8 mouse cellular contexts compared by ENCODE assay signal in the genomic region with DNA sequence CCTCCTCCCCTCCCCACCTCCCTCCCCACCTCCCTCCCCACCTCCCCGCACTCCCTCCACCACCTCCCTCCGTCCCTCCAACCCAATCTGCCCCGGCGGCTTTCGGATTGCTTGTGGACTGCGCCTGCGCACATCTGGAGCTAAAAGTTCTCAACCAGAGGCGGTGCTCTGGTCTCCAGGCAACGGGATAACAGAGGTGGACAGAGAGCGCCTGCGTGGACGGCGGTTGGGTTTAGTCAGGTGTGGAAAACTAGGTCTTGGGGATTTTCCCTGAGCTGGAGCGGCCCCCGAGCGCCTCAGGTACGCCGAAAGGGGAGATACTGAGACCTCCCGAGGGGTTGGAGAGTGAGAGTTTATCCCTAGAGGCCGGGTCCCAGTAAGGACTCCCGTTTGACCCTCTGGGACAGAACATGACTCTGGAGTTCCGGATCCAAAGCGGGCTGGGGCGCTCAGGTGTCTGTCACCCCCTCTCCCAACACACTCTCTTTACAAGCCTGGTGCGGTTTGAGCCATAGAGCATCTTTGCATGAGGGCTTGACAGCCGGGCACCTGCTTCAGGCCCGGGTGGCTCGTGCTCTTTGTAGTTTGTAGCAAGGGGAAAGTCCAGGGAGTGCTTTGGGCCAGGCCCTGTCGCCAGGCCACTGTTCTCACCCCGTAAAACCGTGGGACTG. TPM values are rescaled to one million over a fixed set of nuclear protein-coding genes. Genes with fewer than 3 reads are reported as not detected.
DNase-seq lines count a peak whose midpoint lies in the region; ATAC-seq lines count a peak whose summit lies in the region.

A gene (plus strand): TSS at position 106 of the 671 bp plus-strand sequence.

- H3K9ac ChIP-seq in hindbrain, embryonic 15.5 days = peak within 1 kb of the TSS; percentile 51

- no peaks in the 10 kb centered on the region for H3K36me3 ChIP-seq in hindbrain, embryonic 15.5 days

- H3K27ac ChIP-seq in hindbrain, embryonic 15.5 days (replicated peaks) = peak within 1 kb of the TSS; percentile 19

- no peaks in the 10 kb centered on the region for H3K27me3 ChIP-seq in hindbrain, embryonic 15.5 days

- WGBS in hindbrain, embryonic 15.5 days = 3% methylated on average over 30 of the region's 31 CpGs

- H3K4me2 ChIP-seq in hindbrain, embryonic 15.5 days = peak within 1 kb of the TSS; percentile 81

- DNase-seq in Muller cell, postnatal 12 days (ENCODE audit: inconsistent ontology term) = peak; percentile 88
- peak; percentile 91 for DNase-seq in gastrocnemius, adult 18-20 months (ENCODE audit: low spot score)
- peak; percentile 70 for DNase-seq in left cerebral cortex, adult 11 months (ENCODE audit: low spot score)
- DNase-seq in lung, postnatal 25 days (ENCODE audit: low spot score) = peak; percentile 93
- peak; percentile 92 for DNase-seq in retina, adult 2 months (ENCODE audit: low read depth, low spot score)
- peak; percentile 47 for DNase-seq in thymus, postnatal 14 days

- H3K9me3 ChIP-seq in hindbrain, embryonic 15.5 days = no peaks in the 10 kb centered on the region

- H3K4me3 ChIP-seq in hindbrain, embryonic 15.5 days = peak within 1 kb of the TSS; percentile 46

- ATAC-seq in common myeloid progenitor, adult 5-6 weeks (replicated peaks; ENCODE audit: low read depth, poor library complexity, severe bottlenecking) = peak; percentile 72
- ATAC-seq in hindbrain, embryonic 15.5 days (ENCODE audit: low FRiP score, low read depth) = peak; percentile 93

- peaks cover 20% of the 10 kb centered on the region for H3K4me1 ChIP-seq in hindbrain, embryonic 15.5 days (replicated peaks)

RNA-seq across cellular contexts. Expression of the gene that starts here (rescaled TPM):
- 0.27 and 0.58 TPM in 2 replicates for total RNA-seq in common myeloid progenitor, adult 5-6 weeks (2017)
- 1 to 10 TPM; 1.7 to 1.8 TPM for total RNA-seq in gastrocnemius, adult 18-20 months (2021)
- 1.7 and 2.2 TPM in 2 replicates for polyA plus RNA-seq in hindbrain, embryonic 15.5 days (2015; fragmentation: Nextera tagmentation; extraction: Ambion mirVana)

Comparison
In these comparisons a context has a peak if more than half of its experiments do, and no peak if none do; other contexts are left out.
1. Peak in every context shown above with its lines: DNase-seq, ATAC-seq, H3K4me3 ChIP-seq and H3K27ac ChIP-seq.
2. Peak in ATAC-seq in common myeloid progenitor, adult 5-6 weeks; RNA of the gene not detected or under 1 TPM.